Mouse (Mus musculus): ENCODE data around the gene Vti1b. TPM values are rescaled to one million over a fixed set of nuclear protein-coding genes. Genes with fewer than 3 reads are reported as not detected.

Vti1b gene
- polyA plus RNA-seq, 1 experiment from 2014 or later = 105 TPM

GRCm38 (mm10) chr12:79131706-79132460, 40.6 kb downstream of the Vti1b start:
- WGBS = 33% methylated on average over 5 of the region's 5 CpGs

GRCm38 (mm10) chr12:79131178-79131675, 41.2 kb downstream of the Vti1b start:
- peak overlapping the region; percentile 44 for H3K4me3 ChIP-seq (ENCODE audit: low read depth, low read length)
- DNase-seq (ENCODE audit: low spot score) (peak; percentile 35), ATAC-seq (ENCODE audit: insufficient read depth, low FRiP score, low TSS enrichment) (no peak)
- H3K36me3 ChIP-seq (ENCODE audit: control insufficient read depth, insufficient read depth, low read length) = no peaks in the 10 kb centered on the region
- H3K9ac ChIP-seq (ENCODE audit: low read length) = peak overlapping the region; percentile 39
- H3K4me1 ChIP-seq (ENCODE audit: control insufficient read depth, insufficient read depth, low read length) = no peaks in the 10 kb centered on the region
- H3K27me3 ChIP-seq (ENCODE audit: control insufficient read depth, insufficient read depth, low read length) = peaks cover 24% of the 10 kb centered on the region
- no peak overlapping the region for H3K27ac ChIP-seq (ENCODE audit: low read depth, low read length)
- H3K9me3 ChIP-seq (ENCODE audit: control insufficient read depth, low read length) = no peaks in the 10 kb centered on the region
- peak overlapping the region; percentile 84 for H3K4me2 ChIP-seq (ENCODE audit: low read depth)
- WGBS = under 1% methylated on average over 22 of the region's 22 CpGs

More at GRCm38 (mm10) chr12:79131706-79132460, 40.6 kb downstream of the Vti1b start:
- Histone ChIP-seq H3K4me2 (ENCODE audit: low read depth) (peak overlapping the region; percentile 84), H3K36me3 (ENCODE audit: control insufficient read depth, insufficient read depth, low read length) (no peaks in the 10 kb centered on the region), H3K4me3 (ENCODE audit: low read depth, low read length) (peak overlapping the region; percentile 44; the same call in 1 of the 2 replicates), H3K4me1 (ENCODE audit: control insufficient read depth, insufficient read depth, low read length) (no peaks in the 10 kb centered on the region), H3K27me3 (ENCODE audit: control insufficient read depth, insufficient read depth, low read length) (peaks cover 24% of the 10 kb centered on the region), H3K9ac (ENCODE audit: low read length) (peak overlapping the region; percentile 39; the same call in 1 of the 2 replicates), H3K27ac (ENCODE audit: low read depth, low read length) (no peak overlapping the region), H3K9me3 (ENCODE audit: control insufficient read depth, low read length) (no peaks in the 10 kb centered on the region)
- no peak for DNase-seq (ENCODE audit: low spot score)
- ATAC-seq (ENCODE audit: insufficient read depth, low FRiP score, low TSS enrichment) = no peak

- under 1% methylated on average over 47 of the region's 47 CpGs for WGBS
- Histone ChIP-seq H3K9ac (ENCODE audit: low read length) (peak within 1 kb of the TSS; percentile 39), H3K9me3 (ENCODE audit: control insufficient read depth, low read length) (no peaks in the 10 kb centered on the region), H3K4me1 (ENCODE audit: control insufficient read depth, insufficient read depth, low read length) (no peaks in the 10 kb centered on the region), H3K27ac (ENCODE audit: low read depth, low read length) (no peak within 1 kb of the TSS), H3K36me3 (ENCODE audit: control insufficient read depth, insufficient read depth, low read length) (no peaks in the 10 kb centered on the region), H3K4me2 (ENCODE audit: low read depth) (peak within 1 kb of the TSS; percentile 84), H3K4me3 (ENCODE audit: low read depth, low read length) (peak within 1 kb of the TSS; percentile 44), H3K27me3 (ENCODE audit: control insufficient read depth, insufficient read depth, low read length) (peaks cover 24% of the 10 kb centered on the region)
- ATAC-seq (ENCODE audit: insufficient read depth, low FRiP score, low TSS enrichment) (peak; percentile 85), DNase-seq (ENCODE audit: low spot score) (peak; percentile 79)
Measured at GRCm38 (mm10) chr12:79130299-79131177, 41.9 kb downstream of the Vti1b start, which contains the start of gene Arg2. Arg2 (plus strand) TSS chr12:79130777.

- Histone ChIP-seq H3K4me3 (ENCODE audit: low read depth, low read length) (no peak overlapping the region), H3K27me3 (ENCODE audit: control insufficient read depth, insufficient read depth, low read length) (no peaks in the 10 kb centered on the region), H3K4me1 (ENCODE audit: control insufficient read depth, insufficient read depth, low read length) (no peaks in the 10 kb centered on the region), H3K36me3 (ENCODE audit: control insufficient read depth, insufficient read depth, low read length) (no peaks in the 10 kb centered on the region), H3K4me2 (ENCODE audit: low read depth) (no peak overlapping the region), H3K9me3 (ENCODE audit: control insufficient read depth, low read length) (no peaks in the 10 kb centered on the region), H3K9ac (ENCODE audit: low read length) (no peak overlapping the region), H3K27ac (ENCODE audit: low read depth, low read length) (no peak overlapping the region)
- DNase-seq (ENCODE audit: low spot score) = no peak
- no peak for ATAC-seq (ENCODE audit: insufficient read depth, low FRiP score, low TSS enrichment)
- WGBS = 40% methylated on average over 3 of the region's 3 CpGs
Measured at GRCm38 (mm10) chr12:79122820-79123219, 49.6 kb downstream of the Vti1b start.

- Histone ChIP-seq H3K9ac (ENCODE audit: low read length) (no peak overlapping the region), H3K4me1 (ENCODE audit: control insufficient read depth, insufficient read depth, low read length) (no peaks in the 10 kb centered on the region), H3K36me3 (ENCODE audit: control insufficient read depth, insufficient read depth, low read length) (no peaks in the 10 kb centered on the region), H3K4me3 (ENCODE audit: low read depth, low read length) (no peak overlapping the region), H3K27me3 (ENCODE audit: control insufficient read depth, insufficient read depth, low read length) (no peaks in the 10 kb centered on the region), H3K27ac (ENCODE audit: low read depth, low read length) (no peak overlapping the region), H3K4me2 (ENCODE audit: low read depth) (no peak overlapping the region), H3K9me3 (ENCODE audit: control insufficient read depth, low read length) (no peaks in the 10 kb centered on the region)
- 89% methylated on average over 4 of the region's 4 CpGs for WGBS
- no peak for ATAC-seq (ENCODE audit: insufficient read depth, low FRiP score, low TSS enrichment)
- no peak for DNase-seq (ENCODE audit: low spot score)
Measured at GRCm38 (mm10) chr12:79118991-79119390, 53.5 kb downstream of the Vti1b start.

Other genes starting within 250 kb of the Vti1b start
- 10.5 and 11.6 TPM in 2 replicates for gene Tmem229b, start 165.0 kb downstream of the Vti1b start, polyA plus RNA-seq (2014; fragmentation: Nextera tagmentation; extraction: Ambion mirVana)
- gene Plekhh1, start 143.5 kb downstream of the Vti1b start, polyA plus RNA-seq (2014; fragmentation: Nextera tagmentation; extraction: Ambion mirVana) = 6.2 and 7.4 TPM in 2 replicates
- gene Pigh, start 83.0 kb downstream of the Vti1b start, polyA plus RNA-seq (2014; fragmentation: Nextera tagmentation; extraction: Ambion mirVana) = 25.5 and 26.5 TPM in 2 replicates
- 6.0 and 7.8 TPM in 2 replicates for gene Arg2, start 41.9 kb downstream of the Vti1b start, polyA plus RNA-seq (2014; fragmentation: Nextera tagmentation; extraction: Ambion mirVana)
- 26.1 and 27.3 TPM in 2 replicates for gene Rdh11, start 19.6 kb upstream of the Vti1b start, polyA plus RNA-seq (2014; fragmentation: Nextera tagmentation; extraction: Ambion mirVana)
- 0.81 and 1.2 TPM in 2 replicates for gene Rdh12, start 36.2 kb upstream of the Vti1b start, polyA plus RNA-seq (2014; fragmentation: Nextera tagmentation; extraction: Ambion mirVana)
- 11.4 and 12.5 TPM in 2 replicates for gene Zfyve26, start 123.6 kb upstream of the Vti1b start, polyA plus RNA-seq (2014; fragmentation: Nextera tagmentation; extraction: Ambion mirVana)
- gene Rad51b, start 124.6 kb upstream of the Vti1b start, polyA plus RNA-seq (2014; fragmentation: Nextera tagmentation; extraction: Ambion mirVana) = 4.7 and 5.5 TPM in 2 replicates

All from neural tube, embryonic 11.5 days (tissue).